Mouse (Mus musculus): Measurements from ENCODE around the gene Glul.
"Not testable (repeated sequence)": the region's sequence is repeated elsewhere in the genome, so short reads cannot be mapped to it uniquely, and the experiment has no call there.

Gene Glul

DNA sequence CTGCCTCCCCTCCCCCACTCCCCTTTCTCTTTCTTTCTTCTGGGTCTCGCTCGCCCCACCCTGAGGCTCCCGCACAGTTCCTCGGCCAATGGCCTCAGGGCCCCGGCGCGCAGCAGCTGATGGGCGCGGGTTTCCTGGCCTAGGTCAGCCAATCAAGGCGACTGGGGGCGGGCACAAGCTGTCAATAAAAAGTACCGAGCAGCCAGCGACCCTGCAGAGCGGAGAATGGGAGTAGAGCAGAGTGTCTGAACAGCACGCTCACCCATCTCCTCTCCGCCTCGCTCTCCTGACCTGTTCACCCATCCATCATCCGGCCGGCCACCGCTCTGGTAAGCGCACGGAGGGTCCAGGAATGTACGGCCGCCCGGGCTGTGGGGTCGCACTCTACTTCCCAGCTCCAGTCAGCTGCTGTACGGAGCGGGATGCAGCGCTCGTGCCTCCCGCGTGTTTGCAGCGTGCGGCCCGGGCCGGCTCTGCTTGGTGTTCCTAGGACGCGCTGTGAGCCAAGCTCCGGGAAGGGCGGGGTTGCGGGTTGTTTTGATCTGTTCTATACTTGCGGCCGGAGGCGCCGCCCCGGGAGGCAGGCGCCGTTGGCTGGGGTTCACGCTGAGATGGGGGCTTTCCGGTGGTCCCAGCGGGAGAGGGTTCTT lies at the start of gene Glul, which contains the start of gene Teddm2:
Glul (plus strand) TSS at position 214 of the 650 bp plus-strand sequence.
Teddm2 (minus strand) TSS at position 498 of the 650 bp plus-strand sequence.
- peak; percentile 95 to 98 for DNase-seq

- DNase-seq: peak; percentile 32 to 43
These were observed 47.0 kb upstream of the Glul start for GRCm38 (mm10) chr1:153852696-153853095.

- no peak for DNase-seq
These were observed 43.8 kb upstream of the Glul start for GRCm38 (mm10) chr1:153855946-153856345.

DNA sequence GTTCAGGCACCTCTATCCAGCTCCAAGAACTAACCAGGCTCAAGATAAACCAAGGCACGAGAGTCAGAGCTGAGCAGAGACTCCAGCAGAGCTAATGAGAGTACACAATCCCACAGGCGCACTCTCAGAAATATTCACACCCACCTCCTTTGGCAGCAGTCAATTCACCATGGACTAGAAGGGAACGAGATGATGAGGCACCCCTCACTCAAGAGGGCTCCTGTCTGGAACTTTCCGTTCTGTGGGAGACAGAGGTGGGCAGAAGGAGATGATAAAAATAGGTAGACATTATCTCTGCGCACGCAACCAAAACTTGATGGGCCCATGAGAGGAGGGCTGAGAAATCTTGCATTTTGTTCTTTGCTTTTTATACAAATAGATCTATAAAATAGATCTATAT lies 25.7 kb upstream of the Glul start, which contains the start of gene Teddm1b:
Teddm1b (plus strand) TSS at position 301 of the 400 bp plus-strand sequence.
- no peak for DNase-seq

DNA sequence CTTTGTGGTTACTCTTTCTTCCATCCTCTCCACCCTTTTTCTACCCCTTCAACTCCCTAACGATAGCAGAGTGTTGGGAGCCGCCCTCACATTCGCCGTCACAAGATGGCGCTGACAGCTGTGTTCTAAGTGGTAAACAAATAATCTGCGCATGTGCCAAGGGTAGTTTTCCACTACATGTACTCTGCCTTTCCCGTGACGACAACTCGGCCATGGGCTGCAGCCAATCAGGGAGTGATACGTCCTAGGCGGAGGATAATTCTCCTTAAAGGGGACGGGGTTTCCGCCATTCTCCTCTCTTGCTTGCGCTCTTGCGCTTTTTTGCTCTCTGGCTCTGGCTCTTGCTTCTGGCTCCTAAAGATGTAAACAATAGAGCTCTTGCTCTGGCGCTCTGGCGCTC lies 19.4 kb upstream of the Glul start:
- DNase-seq: not testable (repeated sequence)

DNA sequence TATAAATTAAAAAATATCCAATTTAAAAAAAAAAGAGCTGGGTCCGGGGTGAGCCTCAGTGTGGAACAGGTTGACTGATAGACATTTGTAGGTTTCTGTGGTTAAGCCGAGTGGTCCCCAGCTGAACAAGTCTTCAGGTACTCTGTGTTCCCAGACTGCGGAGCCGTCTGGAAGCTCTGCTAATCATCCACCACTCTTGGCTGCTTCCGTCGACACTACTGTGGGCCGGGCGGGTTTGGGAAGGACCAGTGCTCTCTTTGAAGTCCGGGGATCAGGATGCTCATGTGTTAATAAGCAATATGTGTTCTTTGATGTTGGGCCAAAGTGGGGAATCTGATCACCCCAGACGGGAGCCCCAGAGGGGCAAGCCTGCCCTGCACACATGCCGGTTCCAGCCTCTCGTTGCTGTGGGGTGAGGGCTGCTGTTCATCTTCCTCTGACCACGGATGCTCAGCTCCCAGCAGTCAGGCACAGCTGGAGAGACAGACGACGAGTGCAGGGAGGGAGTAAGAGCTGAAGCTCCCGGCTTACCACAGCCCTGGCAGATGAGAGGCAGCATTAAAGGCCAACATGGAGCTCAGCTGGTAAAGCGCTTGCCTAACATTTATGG lies 13.6 kb upstream of the Glul start:
- DNase-seq: no peak

GRCm38 (mm10) chr1:153890121-153890520 lies 9.6 kb upstream of the Glul start:
- no peak for DNase-seq

DNA sequence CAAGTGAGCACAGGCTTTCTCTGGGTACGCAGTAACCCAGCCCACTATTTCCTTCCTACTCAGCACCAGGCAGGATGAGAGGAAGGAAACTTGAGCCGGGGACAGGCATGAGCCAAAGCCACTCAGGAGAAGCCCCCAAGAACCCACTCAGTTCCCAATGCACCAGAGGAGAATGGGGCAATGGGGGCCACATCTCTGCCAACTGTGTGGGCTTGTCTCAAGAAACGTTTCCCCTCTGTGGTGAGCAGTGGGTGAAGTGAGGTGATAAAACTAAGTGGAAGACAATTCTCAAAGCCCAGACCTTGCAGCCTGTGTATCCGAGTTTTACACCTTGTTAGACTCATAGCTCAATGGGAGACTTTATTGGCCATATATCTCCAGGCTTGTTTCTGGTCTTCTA lies 8.3 kb upstream of the Glul start, which contains the start of gene Teddm1a:
Teddm1a (plus strand) TSS at position 301 of the 400 bp plus-strand sequence.
- DNase-seq: no peak

DNA sequence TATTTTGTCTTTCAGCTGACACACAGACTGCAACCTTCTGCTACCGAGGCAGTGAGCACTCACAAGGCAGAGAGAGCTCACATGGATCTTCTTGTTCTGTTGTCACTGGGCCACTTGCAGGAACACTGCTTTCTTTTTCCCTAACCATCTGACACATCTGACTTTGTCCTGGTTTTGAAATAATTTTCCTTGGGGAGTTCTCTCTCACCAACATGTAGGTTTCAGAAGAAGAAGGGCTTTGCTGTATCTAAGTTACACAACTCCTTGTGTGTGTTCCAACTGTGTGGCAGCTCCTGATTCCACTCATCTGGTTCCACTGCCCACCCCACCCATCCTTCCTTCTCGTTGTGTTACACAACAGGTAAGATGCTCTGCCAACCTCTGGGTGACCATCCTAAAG lies 6.0 kb upstream of the Glul start:
- no peak for DNase-seq

DNA sequence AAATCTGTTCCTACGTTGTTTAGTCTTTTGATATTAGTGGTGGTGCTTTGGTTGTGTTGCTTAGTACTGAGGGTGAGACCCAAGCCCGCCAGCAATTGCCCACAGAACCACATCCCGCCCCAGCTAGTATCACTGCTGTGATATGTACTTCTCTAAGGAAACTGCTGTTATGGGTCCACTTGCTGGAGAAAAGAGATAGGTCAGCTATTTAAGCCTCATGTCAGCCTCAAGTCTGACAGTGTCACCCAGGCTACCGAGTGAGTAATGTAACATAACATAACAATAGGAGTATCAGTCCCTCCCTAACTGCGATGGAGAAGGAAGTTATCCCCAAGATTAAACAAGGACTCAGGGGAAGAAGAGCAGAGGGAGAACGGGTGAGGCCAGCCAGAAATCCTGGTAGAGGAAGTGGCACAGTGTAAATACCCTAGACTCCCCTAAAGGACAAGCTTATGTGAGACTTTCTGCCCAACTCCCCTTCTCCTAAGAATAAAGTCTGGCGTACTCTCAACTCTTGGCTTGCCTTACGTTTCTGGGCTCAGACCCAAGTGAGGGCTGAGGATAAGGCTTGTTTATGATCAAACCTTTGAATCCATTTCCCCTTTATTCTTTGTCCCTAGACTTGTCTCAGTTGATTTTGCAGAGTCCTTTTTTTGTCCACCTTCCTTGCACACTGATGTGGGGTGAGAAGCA lies 5.4 kb upstream of the Glul start:
- no peak for DNase-seq

GRCm38 (mm10) chr1:153894979-153895378 lies 4.8 kb upstream of the Glul start:
- DNase-seq: peak; percentile 60 to 64

DNA sequence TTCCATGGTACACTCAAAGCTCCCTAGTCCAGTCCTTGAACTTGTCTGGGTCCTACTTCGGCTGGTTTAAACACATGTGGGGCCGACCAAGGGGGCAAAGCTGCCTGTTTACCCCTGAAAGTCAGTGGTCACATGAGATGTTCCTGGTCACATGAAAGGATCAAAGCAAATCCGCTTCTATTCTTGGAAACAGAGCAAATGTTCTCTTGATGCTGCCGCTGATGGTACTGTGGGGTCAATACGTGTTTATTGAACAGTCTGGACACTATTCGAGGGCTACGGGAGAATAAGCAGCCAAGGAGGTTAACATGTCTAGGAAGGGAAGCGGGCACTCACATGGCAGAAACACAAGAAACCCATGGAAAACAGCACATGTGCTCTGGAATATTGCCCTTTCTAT lies 2.5 kb upstream of the Glul start:
- DNase-seq: no peak

DNA sequence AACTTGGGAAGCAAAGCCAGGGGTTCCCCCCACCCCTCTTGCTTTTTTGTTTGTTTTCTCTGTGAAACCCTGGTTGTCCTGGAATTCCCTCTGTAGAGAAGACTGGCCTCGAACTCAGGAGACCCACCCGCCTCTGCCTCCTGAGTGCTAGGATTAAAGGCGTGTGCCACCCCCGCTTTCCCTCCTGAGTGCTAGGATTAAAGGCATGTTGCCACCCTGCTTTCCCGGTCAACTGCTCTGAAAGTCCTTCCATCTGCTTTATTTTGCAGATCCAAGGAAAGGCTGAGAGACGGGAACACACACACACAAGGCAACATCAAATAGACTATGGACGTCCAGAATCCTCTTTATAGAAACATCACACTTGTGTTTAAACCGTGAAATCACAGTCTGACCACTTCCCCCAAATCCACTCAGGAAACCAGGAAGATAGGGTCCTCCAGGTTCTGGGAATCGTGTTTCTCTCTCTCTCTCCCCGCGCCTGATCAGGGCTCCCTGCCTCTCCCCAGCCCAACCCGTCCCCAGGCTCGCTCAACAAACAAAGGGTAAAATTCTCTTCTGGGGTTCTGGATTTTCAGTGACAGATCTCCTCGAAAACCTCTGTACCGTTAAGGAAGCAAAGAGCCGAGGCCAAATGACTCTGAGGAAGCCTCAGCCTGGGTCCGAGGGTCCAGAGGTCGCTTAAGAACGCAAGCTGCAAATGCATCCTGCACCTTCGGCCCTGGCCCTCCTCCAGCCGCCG lies 584 bp upstream of the Glul start:
- DNase-seq: no peak

DNA sequence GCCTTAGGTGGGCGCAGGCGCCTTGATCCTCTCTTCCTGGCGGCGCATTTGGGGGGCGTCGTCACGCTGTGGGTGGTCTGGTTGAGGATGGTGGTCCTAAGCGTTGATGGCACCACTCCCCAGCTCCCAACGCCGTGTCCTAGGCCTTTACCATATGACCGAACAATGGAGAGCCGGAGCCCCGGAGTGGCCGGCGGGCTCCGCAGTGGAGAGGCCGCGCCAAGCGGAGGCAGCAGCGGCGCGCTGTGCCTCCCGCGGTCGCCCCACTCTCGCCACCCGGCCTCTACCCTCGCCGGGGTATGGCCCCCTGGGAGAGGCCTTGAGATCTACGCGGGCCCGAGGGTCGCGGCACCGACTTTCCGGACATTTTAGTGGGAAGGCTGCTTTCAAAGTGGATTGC lies 637 bp downstream of the Glul start:
- DNase-seq: no peak

DNA sequence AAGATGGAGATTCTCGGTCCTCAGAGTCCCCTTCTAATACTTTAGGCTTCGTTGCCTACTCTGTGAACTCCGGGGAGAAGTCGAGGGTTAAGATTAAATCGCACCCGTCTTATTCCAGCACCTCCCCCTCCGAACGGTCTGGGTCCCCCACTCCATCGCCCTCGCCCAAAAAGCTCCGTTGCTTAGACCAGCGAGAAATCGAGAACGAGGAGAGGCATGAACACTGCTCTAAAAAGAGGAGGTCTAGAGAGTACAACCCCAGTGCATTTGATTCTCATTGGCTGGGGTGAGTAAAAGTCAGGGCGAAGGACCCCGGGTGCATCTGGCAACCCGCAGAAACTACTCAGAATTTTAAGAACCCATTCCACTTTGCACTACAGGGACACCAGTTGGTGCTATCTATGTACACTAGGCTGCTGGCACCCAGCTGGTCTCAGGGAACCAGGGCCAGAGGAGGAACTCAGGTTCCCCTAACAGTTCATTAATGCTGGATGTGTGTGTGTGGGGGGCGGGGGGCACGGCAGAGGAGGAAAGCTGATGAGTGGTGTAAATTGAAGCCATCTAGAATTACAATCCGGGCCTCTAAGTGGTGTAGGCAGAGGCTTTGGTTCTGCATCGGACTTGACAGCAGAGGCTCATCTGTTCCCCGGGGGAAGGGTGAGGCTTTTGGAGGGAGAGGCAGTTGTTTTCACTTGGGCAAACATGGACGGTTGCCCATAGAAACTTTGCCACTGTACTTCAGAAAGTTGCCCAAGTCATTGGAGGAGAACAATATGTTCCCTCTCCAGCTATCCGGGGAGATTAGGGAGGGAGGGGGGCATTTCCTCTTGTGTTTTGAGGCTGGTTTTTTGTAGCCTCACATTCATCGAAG lies 1.4 kb downstream of the Glul start:
- DNase-seq: peak; percentile 19 to 25

- no peak for DNase-seq
These were observed 3.3 kb downstream of the Glul start for GRCm38 (mm10) chr1:153903006-153903405.

- no peak for DNase-seq
These were observed 4.5 kb downstream of the Glul start for GRCm38 (mm10) chr1:153904236-153904635.

GRCm38 (mm10) chr1:153905884-153906283 lies 6.1 kb downstream of the Glul start:
- no peak for DNase-seq

GRCm38 (mm10) chr1:153908208-153908607 lies 8.5 kb downstream of the Glul start:
- DNase-seq: no peak

- DNase-seq: no peak
These were observed 9.0 kb downstream of the Glul start for GRCm38 (mm10) chr1:153908741-153909140.

DNA sequence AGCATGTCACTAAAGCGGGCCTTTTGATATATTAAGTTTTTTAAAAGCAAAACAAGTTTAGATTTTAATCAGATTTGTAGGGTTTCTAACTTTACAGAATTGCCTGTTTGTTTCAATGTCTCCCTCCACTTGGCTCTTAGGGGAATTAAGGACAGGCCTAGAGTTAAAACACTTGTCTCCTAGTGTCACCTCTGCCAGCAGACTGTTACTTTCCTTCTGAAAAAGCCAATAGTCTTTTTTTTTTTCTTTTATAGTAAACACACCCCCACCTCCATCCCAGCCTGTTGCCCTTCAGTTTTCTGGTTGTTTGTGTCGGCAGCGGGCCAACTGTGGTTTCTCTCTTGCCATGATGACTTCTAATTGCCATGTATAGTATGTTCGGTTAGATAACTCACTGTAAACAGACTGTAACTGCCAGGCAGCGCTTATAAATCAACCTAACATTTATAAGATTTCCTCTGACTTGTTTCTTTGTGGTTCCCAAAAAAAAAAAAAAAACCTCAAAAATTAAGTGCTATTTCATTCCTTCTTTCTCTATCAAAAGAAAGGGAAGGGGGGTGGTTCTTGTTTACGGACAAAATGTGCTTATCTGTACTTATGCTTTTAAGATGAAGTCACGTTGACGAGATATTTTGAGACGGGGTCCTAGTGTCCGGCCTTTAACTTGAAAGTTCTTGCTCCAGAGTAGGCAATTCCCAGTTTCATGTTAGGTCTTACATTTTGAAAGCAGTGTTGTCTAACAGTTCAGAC lies 9.6 kb downstream of the Glul start:
- DNase-seq: no peak

DNA sequence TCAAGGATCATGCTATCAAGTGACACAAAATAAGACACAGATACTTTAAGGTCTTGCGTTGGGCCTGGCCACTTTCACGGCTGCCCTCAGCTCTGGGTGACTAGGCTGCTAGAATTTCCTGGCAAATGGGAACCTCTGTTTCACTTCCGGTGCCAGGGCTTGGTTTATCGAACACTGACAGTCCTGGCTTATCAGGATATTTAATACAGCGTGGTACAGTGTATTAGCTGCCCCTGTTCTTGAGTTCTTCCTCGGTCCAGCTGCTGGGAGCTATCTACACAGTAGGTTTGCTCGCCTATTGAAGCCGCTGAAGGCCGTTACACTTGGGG lies 10.2 kb downstream of the Glul start:
- DNase-seq: no peak
